Mouse (Mus musculus) liver, postnatal 0 days (tissue): Measurements from ENCODE around the gene Ripk1.

Experiments used
- CTCF ChIP-seq: sonication (generic); IDR thresholded peaks from 2 replicates; pipeline ENCODE4 v1.5.1; 2016; ENCODE audit warnings: antibody characterized with exemption, low read depth
- EP300 ChIP-seq: IDR thresholded peaks from 2 replicates; pipeline ENCODE4 v1.6.1; 2016; ENCODE audit warnings: antibody characterized with exemption, low read depth, mild to moderate bottlenecking

DNA sequence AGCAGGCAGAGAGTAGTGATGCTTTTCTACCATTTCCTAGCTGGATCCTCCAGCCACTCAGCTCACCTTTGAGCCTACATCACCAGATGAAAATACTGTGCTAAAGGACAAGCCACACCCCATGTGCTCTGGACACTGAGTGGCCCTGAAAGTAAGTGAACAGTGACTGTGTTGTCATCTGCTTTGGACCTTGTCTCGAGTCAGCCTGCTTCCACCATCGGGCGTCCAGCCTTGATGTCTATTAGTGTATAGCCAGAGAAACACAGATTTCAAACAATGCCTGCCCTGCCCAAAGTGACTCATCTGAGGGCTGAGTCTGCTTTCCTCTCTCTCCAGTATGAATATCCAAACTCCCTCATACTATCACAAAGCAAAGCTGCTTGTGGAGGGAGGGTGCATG lies 77.6 kb downstream of the Ripk1 start:
- TF ChIP-seq EP300 (peak; percentile 64), CTCF (no peak)
